Mouse (Mus musculus) MEL (cell line): ENCODE measurements around the gene Ppp6r2.

Experiments used
- CTCF ChIP-seq, 3 experiments: IDR thresholded peaks in 2 of 3; conservative IDR thresholded peaks in 1 of 3; 2 replicates each; pipeline ENCODE4 v1.5.1; 2011 to 2012; ENCODE audit warnings: low read length in 3 of 3, low read depth in 2 of 3, mild to moderate bottlenecking in 2 of 3, improper control_type of control experiment in 1 of 3, inconsistent platforms in 1 of 3, mixed read lengths in 1 of 3, moderate library complexity in 1 of 3; ENCODE audit not compliant: control insufficient read depth in 1 of 3, insufficient read depth in 1 of 3, poor library complexity in 1 of 3, severe bottlenecking in 1 of 3
- JUND ChIP-seq: IDR thresholded peaks from 2 replicates; pipeline ENCODE4 v1.6.1; 2011; ENCODE audit warnings: low read depth, mild to moderate bottlenecking, improper control_type of control experiment, low read length
- KAT2A ChIP-seq: conservative IDR thresholded peaks from 2 replicates; pipeline ENCODE4 v1.6.1; 2012; ENCODE audit warnings: low read depth, low read length, improper control_type of control experiment, inconsistent platforms
- MAFK ChIP-seq: IDR thresholded peaks from 2 replicates; pipeline ENCODE4 v1.6.1; 2011; ENCODE audit warnings: low read depth, mild to moderate bottlenecking, low read length, improper control_type of control experiment, borderline replicate concordance
- ZKSCAN1 ChIP-seq: IDR thresholded peaks from 2 replicates; pipeline ENCODE4 v1.6.1; 2012; ENCODE audit warnings: low read depth, mild to moderate bottlenecking, inconsistent platforms, low read length, improper control_type of control experiment, moderate library complexity

DNA sequence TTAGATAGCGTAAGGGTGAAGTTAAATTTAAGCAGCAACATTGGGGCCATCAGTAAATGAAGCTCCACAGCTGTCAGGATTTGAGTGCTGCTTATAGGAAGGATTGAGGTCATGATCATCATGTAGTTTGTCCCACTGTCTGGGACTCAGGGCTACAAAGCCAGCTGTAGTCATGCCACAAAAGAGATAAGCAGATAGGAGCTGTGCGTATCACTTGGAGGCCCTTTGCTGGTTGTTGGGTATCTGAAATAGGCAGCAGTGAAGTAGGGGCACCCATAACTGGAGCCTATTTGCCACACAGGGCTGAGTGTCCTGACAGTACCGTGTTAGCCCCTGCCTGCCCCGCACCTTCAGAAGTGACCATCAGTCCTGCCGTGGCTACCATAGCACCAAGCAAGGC, 74.1 kb downstream of the Ppp6r2 start:
- TF ChIP-seq ZKSCAN1 (no peak), KAT2A (no peak), JUND (no peak), CTCF (IDR thresholded peaks at IDR 0.05 in 2 of 3, conservative IDR thresholded peaks at IDR 0.05 in 1 of 3; ENCODE audit: control insufficient read depth in 1 of 3, insufficient read depth in 1 of 3, low read depth in 2 of 3, low read length in 3 of 3, poor library complexity in 1 of 3, severe bottlenecking in 1 of 3) (no peak), MAFK (no peak)
